Mouse (Mus musculus) neutrophil, adult 5-6 weeks (primary cell): ENCODE data around the gene Slc22a23. TPM values are rescaled to one million over a fixed set of nuclear protein-coding genes. Genes with fewer than 3 reads are reported as not detected.
A peak's percentile ranks its signal among the peaks of the same experiment; 100 is the strongest.

Experiments used
- ATAC-seq: fragments of 151-379, 151-347 bp; 2 replicates; pipeline ENCODE4 v1.8.0; 2017; ENCODE audit warnings: mild to moderate bottlenecking, moderate TSS enrichment; ENCODE audit not compliant: insufficient number of reproducible peaks, poor library complexity, low FRiP score, severe bottlenecking; ENCODE audit errors: extremely low read depth
- total RNA-seq: library from RNA; stranded (forward); fragments of 200-1000 nt; gene quantifications from 2 replicates; pipeline ENCODE4 v1.2.3, GENCODE M21; 2017

Gene Slc22a23
- total RNA-seq, 1 experiment from 2014 or later: 2.7 TPM

DNA sequence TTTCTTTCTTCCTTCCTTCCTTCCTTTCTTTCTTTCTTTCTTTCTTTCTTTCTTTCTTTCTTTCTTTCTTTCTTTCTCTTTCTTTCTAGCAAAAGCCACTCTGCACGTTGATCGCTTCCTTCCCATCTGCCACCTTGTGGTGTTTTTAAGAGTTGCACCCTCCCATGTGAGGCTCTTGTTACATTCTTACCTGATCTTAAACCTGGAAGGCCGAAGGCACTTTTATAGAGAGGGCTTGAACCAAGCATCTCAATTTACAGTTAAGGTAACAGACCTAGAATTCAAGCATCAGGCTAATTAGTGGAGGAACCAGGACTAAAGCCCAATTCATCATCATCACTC lies 190.1 kb downstream of the Slc22a23 start:
- peak; percentile 57; the same call in 1 of the 2 replicates for ATAC-seq

- ATAC-seq: peak; percentile 67; the same call in 1 of the 2 replicates
Observed at GRCm38 (mm10) chr13:34154217-34154930, 190.6 kb downstream of the Slc22a23 start.

DNA sequence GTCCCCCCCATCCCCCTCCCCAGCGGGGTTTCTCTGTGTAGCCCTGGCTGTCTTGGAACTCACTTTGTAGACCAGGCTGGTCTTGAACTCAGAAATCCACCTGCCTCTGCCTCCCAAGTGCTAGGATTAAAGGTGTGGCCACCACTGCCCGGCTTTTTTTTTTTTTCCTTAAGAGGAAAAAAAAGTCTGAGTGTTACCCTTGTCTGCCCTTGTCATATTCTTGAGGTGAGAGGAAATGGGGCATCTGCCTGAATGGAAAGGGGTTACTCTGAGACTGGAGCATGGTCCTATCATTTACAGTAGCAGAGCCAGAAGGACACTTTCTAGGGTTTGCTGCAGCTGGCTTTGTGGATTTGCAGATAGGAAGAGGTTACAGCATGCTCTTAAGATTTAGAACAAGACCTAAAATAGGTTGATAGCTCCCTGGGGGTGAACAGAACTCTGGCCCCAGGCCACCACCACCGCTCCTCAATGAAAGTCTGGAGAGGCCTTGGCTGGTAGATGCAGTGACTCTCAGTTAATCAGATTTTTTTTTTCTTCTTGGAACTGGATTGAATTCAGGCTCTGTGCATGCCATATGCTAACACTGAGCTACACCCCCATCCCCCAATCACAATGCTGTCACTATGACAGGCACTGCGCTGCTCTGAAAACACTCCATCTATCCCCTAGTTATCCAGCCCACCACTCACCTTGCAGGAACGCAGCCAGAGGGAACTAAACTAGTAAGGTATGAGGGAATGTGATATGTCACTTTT lies 191.5 kb downstream of the Slc22a23 start:
- ATAC-seq: no peak

GRCm38 (mm10) chr13:34152695-34153094 lies 192.3 kb downstream of the Slc22a23 start:
- ATAC-seq: no peak

- no peak for ATAC-seq
Observed at GRCm38 (mm10) chr13:34151425-34151824, 193.6 kb downstream of the Slc22a23 start.

- no peak for ATAC-seq
Observed at GRCm38 (mm10) chr13:34150271-34151027, 194.5 kb downstream of the Slc22a23 start.

DNA sequence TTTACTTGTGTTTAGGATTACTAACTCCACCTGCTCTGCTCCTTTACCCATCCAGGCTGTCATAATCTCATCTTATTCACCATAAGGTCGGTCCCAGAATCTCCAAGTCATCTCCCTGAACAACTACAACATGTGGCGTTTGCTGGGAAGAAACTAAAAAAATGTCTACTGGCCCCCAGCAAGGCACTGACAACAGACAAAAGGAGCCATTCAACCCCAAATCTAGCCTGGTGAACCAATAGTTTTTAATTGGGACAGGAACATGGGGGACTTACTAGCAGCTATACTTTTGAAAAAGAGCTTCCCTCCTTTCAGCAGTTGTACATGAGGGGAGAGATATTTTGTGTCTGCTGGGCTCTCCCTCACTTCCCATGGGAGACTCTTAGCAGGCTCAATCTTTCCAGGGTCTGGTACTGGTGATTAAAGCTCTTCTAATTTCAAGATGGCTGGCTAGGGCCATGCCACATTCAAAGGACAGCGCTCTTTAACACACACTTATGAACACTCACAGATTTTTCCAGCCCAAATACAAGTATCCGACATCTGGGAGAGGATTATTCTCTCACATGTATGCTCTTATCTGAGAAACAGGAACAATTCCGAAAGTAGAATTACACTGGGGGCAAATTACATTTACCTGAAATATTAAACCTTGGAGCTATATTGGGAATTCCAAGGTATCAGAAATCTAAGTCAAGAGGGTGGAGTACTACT lies 195.4 kb downstream of the Slc22a23 start:
- no peak for ATAC-seq

DNA sequence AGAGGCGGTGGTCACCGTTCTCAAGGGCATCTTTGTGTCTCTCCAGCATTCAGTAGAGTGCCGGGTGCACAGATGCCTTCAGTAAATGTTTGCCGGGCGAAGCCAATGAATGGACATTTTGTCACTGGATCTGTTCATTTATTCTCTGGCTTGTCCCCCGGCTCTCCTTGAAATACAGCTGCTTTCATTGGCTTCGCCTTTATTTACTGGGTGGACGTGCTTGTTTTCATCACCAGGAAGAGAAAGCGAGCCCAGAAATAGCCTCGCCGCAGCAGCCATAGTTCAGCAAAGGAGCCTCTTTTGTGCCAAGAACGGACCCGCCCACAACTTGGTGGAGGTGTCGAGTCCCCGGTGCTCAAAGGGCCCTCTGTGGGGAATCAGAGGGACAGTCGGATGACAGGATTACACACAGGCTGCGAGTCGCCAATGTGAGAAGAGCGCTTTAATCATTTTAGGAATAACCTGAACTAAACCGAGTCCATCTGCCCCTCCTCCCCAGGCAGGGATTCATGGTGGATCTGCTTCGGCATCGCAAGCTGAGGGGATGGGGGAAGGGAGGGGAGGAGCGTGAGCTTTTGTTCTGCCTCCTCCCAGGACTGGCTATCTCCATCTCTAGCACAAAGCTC lies 196.1 kb downstream of the Slc22a23 start:
- ATAC-seq: peak; percentile 31; the same call in 1 of the 2 replicates

- ATAC-seq: no peak
Observed at GRCm38 (mm10) chr13:34148181-34148580, 196.8 kb downstream of the Slc22a23 start.

DNA sequence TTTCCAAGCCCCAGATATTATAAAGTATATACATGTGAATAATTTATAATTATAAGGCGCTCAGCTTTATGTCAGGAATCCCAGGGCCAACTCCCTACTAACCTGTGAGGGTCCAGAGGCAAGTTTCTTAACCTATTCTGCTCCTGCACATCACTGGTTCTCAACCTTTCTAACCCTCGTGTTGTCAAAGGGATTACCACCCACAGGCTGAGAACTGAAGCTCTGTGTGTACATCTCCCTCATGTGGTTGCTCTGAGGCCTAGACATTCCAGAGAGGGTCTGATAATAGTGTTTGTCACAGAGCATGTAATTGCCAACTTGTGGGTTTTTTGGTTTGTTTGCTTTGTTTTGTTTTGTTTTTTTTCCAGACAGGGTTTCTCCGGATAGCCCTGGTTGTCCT lies 198.1 kb downstream of the Slc22a23 start:
- ATAC-seq: no peak

GRCm38 (mm10) chr13:34143389-34143788 lies 201.6 kb downstream of the Slc22a23 start:
- ATAC-seq: no peak

- ATAC-seq: no peak
Observed at GRCm38 (mm10) chr13:34136605-34137004, 208.4 kb downstream of the Slc22a23 start.

GRCm38 (mm10) chr13:34134276-34134675 lies 210.7 kb downstream of the Slc22a23 start:
- ATAC-seq: no peak

DNA sequence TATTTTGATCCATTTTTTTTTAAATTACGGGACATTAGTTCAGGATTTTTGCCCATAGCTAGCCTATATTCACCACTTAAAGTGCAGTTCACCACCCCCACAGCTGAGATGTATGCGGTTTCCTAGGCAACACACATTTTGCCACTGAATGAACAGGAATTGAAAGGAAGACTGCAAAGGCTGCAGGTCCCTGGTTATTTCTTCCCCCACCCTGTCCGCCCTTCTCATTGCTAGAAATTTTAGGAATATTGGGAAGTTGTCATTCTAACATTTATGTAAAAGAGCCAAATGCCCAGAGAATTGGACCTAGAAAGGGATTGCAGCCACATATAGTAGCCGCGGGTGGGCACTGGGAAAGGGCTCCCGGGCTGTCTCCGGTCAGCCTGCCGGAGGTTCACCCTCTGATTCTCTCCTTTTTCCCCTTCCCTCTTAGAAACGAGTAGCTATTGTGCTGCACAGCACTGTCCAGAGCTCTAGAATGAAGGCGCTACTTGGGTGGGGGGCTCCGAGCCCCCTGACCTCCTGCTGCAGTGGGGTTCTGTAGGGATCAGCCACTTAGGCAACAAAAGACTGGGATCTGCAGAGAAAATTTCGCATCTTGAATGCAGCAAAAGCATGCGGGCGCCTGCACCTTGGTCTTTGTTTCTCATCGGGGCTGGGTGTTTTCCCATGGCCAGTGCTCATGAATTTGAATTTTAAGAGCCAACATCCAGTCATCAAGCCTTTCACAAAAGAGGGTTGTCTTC lies 211.5 kb downstream of the Slc22a23 start:
- ATAC-seq: no peak

DNA sequence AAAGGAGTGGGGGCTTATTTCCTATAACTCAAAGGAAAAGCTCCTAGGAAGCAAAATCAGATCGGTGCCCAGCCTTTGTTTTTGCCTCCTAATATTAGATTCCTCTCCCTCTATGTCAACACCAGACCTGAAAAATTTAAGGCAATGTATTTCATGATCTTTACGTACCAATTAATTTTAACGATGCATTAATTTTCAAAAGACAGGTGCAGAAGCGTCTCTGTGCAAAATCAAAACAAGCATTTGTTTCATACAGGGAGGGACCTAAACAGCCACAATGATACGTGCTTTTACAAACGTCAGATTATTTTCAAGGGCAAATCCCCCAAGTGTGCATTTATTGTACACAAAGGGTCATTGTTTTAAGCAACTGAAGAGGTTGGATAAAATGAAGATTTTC lies 212.1 kb downstream of the Slc22a23 start:
- ATAC-seq: no peak

GRCm38 (mm10) chr13:34132299-34132698 lies 212.7 kb downstream of the Slc22a23 start:
- ATAC-seq: no peak

DNA sequence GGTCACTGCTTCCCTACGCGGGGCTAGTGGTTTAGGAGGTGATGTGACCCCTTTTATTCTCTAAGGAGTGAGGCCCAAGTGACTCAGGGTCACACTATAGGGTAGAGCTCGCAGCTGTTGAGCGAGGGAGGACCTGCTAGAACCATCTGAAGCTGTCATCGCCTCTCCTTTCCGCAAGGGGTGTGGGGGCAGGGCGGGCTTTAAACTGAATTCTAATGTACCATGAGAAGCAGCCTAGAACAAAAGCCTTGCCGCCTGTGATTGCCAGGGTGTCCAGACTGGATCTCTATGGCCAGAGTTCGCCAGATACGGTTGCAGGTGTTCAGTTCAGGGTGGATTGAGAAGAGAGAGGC lies 213.3 kb downstream of the Slc22a23 start:
- peak; percentile 56 for ATAC-seq
